15 mouse cellular contexts compared by ENCODE assay signal in genomic region chr11:43147380-43147779, GRCm38 (mm10). TPM values are rescaled to one million over a fixed set of nuclear protein-coding genes. Genes with fewer than 3 reads are reported as not detected.
DNase-seq lines count a peak whose midpoint lies in the region; ATAC-seq and TF ChIP-seq lines count a peak whose summit lies in the region.
"Had no signal": no experiment of that assay in that cellular context is flagged by ENCODE, and none has a peak within 500 bp of the region (broad histone marks: within the 10 kb centered on the region; RNA-seq: fewer than 3 reads in every experiment).

No protein-coding gene starts in this region.

- no peaks in the 10 kb centered on the region for H3K36me3 ChIP-seq in hindbrain, postnatal 0 days (ENCODE audit: insufficient read depth, low read length)
- no peaks in the 10 kb centered on the region for H3K36me3 ChIP-seq in hindbrain, embryonic 12.5 days
- H3K36me3 ChIP-seq in intestine, embryonic 16.5 days (ENCODE audit: control insufficient read depth, insufficient read depth, low read length), result no peaks in the 10 kb centered on the region
- H3K36me3 ChIP-seq: embryonic facial prominence, embryonic 12.5 days had no signal

- no peaks in the 10 kb centered on the region for H3K9me3 ChIP-seq in hindbrain, postnatal 0 days (ENCODE audit: low read length)
- H3K9me3 ChIP-seq in hindbrain, embryonic 12.5 days (replicated peaks), result no peaks in the 10 kb centered on the region
- H3K9me3 ChIP-seq in intestine, embryonic 16.5 days (ENCODE audit: control insufficient read depth, low read length), result no peaks in the 10 kb centered on the region
- H3K9me3 ChIP-seq: embryonic facial prominence, embryonic 12.5 days had no signal

- peak; percentile 62; the same call in 1 of the 2 replicates for ATAC-seq in hindbrain, postnatal 0 days
- ATAC-seq in hindbrain, embryonic 12.5 days (ENCODE audit: low FRiP score), result no peak
- ATAC-seq in intestine, embryonic 16.5 days, result no peak

- no peaks in the 10 kb centered on the region for H3K4me1 ChIP-seq in hindbrain, postnatal 0 days (ENCODE audit: insufficient read depth, low read length)
- H3K4me1 ChIP-seq in hindbrain, embryonic 12.5 days, result no peaks in the 10 kb centered on the region
- H3K4me1 ChIP-seq in intestine, embryonic 16.5 days (ENCODE audit: control insufficient read depth, insufficient read depth, low read length), result 0 out of 2 replicates have a peak, but pooled peaks cover 3% of the 10 kb centered on the region
- H3K4me1 ChIP-seq: embryonic facial prominence, embryonic 12.5 days had no signal

- no peak for TF ChIP-seq POLR2A in brain, embryonic 14.5 days (IDR thresholded peaks at IDR 0.05; ENCODE audit: borderline replicate concordance, extremely low read depth, insufficient read depth, insufficient read length, poor library complexity, severe bottlenecking)

- no peak overlapping the region for H3K27ac ChIP-seq in hindbrain, postnatal 0 days
- no peak overlapping the region for H3K27ac ChIP-seq in hindbrain, embryonic 12.5 days
- no peak overlapping the region for H3K27ac ChIP-seq in intestine, embryonic 16.5 days (ENCODE audit: low read length)
- H3K27ac ChIP-seq: embryonic facial prominence, embryonic 12.5 days; heart, adult 2 months had no signal

- DNase-seq in hindbrain, postnatal 0 days (ENCODE audit: low spot score), result peak; percentile 58
- peak; percentile 5 for DNase-seq in ovary, adult 18-20 months (ENCODE audit: low spot score)
- DNase-seq in ovary, postnatal 14 days (ENCODE audit: low spot score), result no peak
- peak; percentile 76 for DNase-seq in brain, embryonic 14.5 days (ENCODE audit: low read depth)
- peak; percentile 8 to 26 for DNase-seq in layer of hippocampus, postnatal 10 days (ENCODE audit: low spot score in 2 of 2)
- no peak for DNase-seq in gastrocnemius, postnatal 4 days (ENCODE audit: low spot score in 2 of 2)
- DNase-seq: cerebellum, adult 9-10 months; heart, adult 2 months; heart, postnatal 14 days; lung, adult 18-20 months; thymus, postnatal 4 days had no signal

- no peaks in the 10 kb centered on the region for H3K27me3 ChIP-seq in hindbrain, postnatal 0 days (ENCODE audit: insufficient read depth, low read length)
- H3K27me3 ChIP-seq in hindbrain, embryonic 12.5 days, result no peaks in the 10 kb centered on the region
- no peaks in the 10 kb centered on the region for H3K27me3 ChIP-seq in intestine, embryonic 16.5 days (replicated peaks; ENCODE audit: control insufficient read depth, insufficient read depth, low read length)
- H3K27me3 ChIP-seq: embryonic facial prominence, embryonic 12.5 days had no signal

- no peak for TF ChIP-seq CTCF in hindbrain, postnatal 0 days (IDR thresholded peaks at IDR 0.05; ENCODE audit: low read depth)
- TF ChIP-seq CTCF in brain, embryonic 14.5 days (IDR thresholded peaks at IDR 0.05; ENCODE audit: borderline replicate concordance, extremely low read depth, insufficient read depth, insufficient read length), result no peak

- WGBS in hindbrain, postnatal 0 days, result 42% methylated on average over 2 of the region's 2 CpGs
- 72% methylated on average over 2 of the region's 2 CpGs for WGBS in hindbrain, embryonic 12.5 days
- WGBS in intestine, embryonic 16.5 days, result 59% methylated on average over 2 of the region's 2 CpGs

- no peak overlapping the region for H3K4me2 ChIP-seq in hindbrain, postnatal 0 days (ENCODE audit: low read depth, low read length)
- H3K4me2 ChIP-seq in hindbrain, embryonic 12.5 days (replicated peaks), result no peak overlapping the region
- no peak overlapping the region for H3K4me2 ChIP-seq in intestine, embryonic 16.5 days (ENCODE audit: low read depth, low read length)
- H3K4me2 ChIP-seq: embryonic facial prominence, embryonic 12.5 days had no signal

- H3K9ac ChIP-seq in hindbrain, postnatal 0 days (replicated peaks; ENCODE audit: low read length), result no peak overlapping the region
- H3K9ac ChIP-seq in hindbrain, embryonic 12.5 days, result no peak overlapping the region
- H3K9ac ChIP-seq in intestine, embryonic 16.5 days (ENCODE audit: low read depth, low read length), result no peak overlapping the region
- H3K9ac ChIP-seq: embryonic facial prominence, embryonic 12.5 days had no signal

- H3K4me3 ChIP-seq in hindbrain, postnatal 0 days (ENCODE audit: low read length), result no peak overlapping the region
- H3K4me3 ChIP-seq in hindbrain, embryonic 12.5 days, result no peak overlapping the region
- H3K4me3 ChIP-seq in intestine, embryonic 16.5 days (ENCODE audit: low read length), result no peak overlapping the region
- H3K4me3 ChIP-seq: embryonic facial prominence, embryonic 12.5 days; heart, adult 2 months had no signal

RNA-seq across cellular contexts. Expression of gene Atp10b, which starts 2.3 kb away (rescaled TPM):
- 1.0 and 1.6 TPM in 2 replicates for total RNA-seq in hindbrain, postnatal 0 days (2014; rRNA removed)
- polyA plus RNA-seq in hindbrain, postnatal 0 days (2015; fragmentation: Nextera tagmentation; extraction: Ambion mirVana), result 0.30 and 0.32 TPM in 2 replicates
- polyA plus RNA-seq in hindbrain, embryonic 12.5 days (2016; fragmentation: Nextera tagmentation; extraction: Ambion mirVana), result 0.59 and 0.91 TPM in 2 replicates
- polyA plus RNA-seq in brain, embryonic 14.5 days (2012; rRNA removed), result 0.23 and 0.52 TPM in 2 replicates
- total RNA-seq in layer of hippocampus, postnatal 10 days (2021), result 1 to 10 TPM in 1 of 2 experiments, under 1 TPM in 1; 0.80 to 1.1 TPM
- 2.5 and 2.7 TPM in 2 replicates for polyA plus RNA-seq in intestine, embryonic 16.5 days (2015; fragmentation: Nextera tagmentation; extraction: Ambion mirVana)
- under 1 TPM; 0.80 to 0.98 TPM for total RNA-seq in gastrocnemius, postnatal 4 days (2021)
- total RNA-seq: heart, adult 2 months; megakaryocyte-erythroid progenitor cell, adult 5-6 weeks had no signal

Comparison
In these comparisons a context has a peak if more than half of its experiments do, and no peak if none do; other contexts are left out.
1. DNase-seq: peak in hindbrain, postnatal 0 days (single experiment), ovary, adult 18-20 months (single experiment), brain, embryonic 14.5 days (single experiment) and layer of hippocampus, postnatal 10 days (2 of 2); none in ovary, postnatal 14 days (single experiment) and gastrocnemius, postnatal 4 days (0 of 2).